Mouse (Mus musculus): Measurements from ENCODE around the gene Entr1. TPM values are rescaled to one million over a fixed set of nuclear protein-coding genes. Genes with fewer than 3 reads are reported as not detected.

Gene Entr1
- total RNA-seq (2014; rRNA removed) (115 and 135 TPM in 2 replicates), polyA plus RNA-seq (2015; fragmentation: Nextera tagmentation; extraction: Ambion mirVana) (133 and 138 TPM in 2 replicates)

DNA sequence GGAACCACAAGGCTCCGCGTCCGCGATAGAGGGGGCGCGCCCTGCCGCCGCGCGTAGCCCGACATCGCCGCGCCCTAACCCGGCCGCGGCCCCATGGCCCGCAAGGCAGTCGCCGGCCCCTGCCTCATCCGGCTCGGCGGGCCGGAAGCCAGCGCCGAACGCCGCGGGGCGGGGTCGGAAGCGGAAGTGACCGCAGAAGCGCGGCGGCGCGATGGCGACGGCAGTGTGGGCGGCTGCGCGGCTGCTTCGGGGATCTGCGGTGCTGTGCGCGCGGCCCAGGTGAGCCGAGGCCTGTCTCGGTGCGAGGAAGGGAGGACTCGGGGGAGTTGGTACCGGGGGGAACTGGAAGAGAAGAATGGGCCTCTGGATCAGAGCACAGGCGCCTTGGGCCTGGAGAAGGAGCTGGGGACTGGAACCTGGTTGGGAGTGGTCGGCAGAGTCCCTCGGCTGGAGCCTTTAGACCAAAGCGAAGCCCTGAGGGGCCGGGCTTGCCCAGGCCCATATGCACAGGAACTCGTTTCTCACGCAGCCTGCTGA is at the start of gene Entr1, which contains the start of gene Pmpca:
TSS of gene Entr1 (minus strand) at position 163 of the 537 bp plus-strand sequence.
TSS of gene Pmpca (plus strand) at position 186 of the 537 bp plus-strand sequence.
- no peak for TF ChIP-seq CTCF (IDR thresholded peaks at IDR 0.05; ENCODE audit: low read depth)

DNA sequence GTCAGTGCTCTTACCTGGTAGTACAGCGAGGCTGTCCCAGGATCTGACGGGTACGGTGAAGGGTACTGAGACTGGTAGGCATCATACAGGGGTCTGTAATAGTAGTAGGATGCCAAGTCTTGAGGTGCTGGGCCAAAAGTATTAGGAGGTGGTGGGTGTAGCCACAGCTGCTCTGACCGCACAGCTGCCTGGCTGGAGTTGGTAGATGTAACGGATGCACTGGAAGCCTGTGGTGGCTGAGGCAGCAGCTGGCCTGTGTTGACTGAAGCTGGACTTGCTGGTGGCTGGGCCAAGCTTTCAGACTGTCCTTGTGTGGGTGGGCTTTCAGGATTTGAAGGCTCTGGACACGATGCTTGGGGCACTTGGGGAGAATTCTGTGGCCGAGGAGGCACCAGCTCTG is 49.3 kb upstream of the Entr1 start:
- no peak for TF ChIP-seq CTCF (IDR thresholded peaks at IDR 0.05; ENCODE audit: low read depth)
- peaks cover 1% of the 10 kb centered on the region; the same call in 1 of the 2 replicates for H3K4me1 ChIP-seq (ENCODE audit: insufficient read depth, low read length)
- H3K27me3 ChIP-seq (ENCODE audit: insufficient read depth, low read length), result no peaks in the 10 kb centered on the region
- H3K4me3 ChIP-seq (ENCODE audit: low read length), result no peak overlapping the region
- H3K9ac ChIP-seq (replicated peaks; ENCODE audit: low read length), result no peak overlapping the region
- H3K36me3 ChIP-seq (ENCODE audit: insufficient read depth, low read length), result peaks cover 53% of the 10 kb centered on the region
- ATAC-seq, result no peak
- DNase-seq (ENCODE audit: low spot score), result no peak
- 75% methylated on average over 7 of the region's 7 CpGs for WGBS
- no peak overlapping the region for H3K4me2 ChIP-seq (ENCODE audit: low read depth, low read length)
- no peaks in the 10 kb centered on the region for H3K9me3 ChIP-seq (ENCODE audit: low read length)
- no peak overlapping the region for H3K27ac ChIP-seq

More for the DNA sequence above, at the start of gene Entr1, which contains the start of gene Pmpca:
- ATAC-seq, result peak; percentile 92
- Histone ChIP-seq H3K4me2 (ENCODE audit: low read depth, low read length) (peak within 1 kb of the TSS; percentile 88), H3K36me3 (ENCODE audit: insufficient read depth, low read length) (peaks cover 65% of the 10 kb centered on the region), H3K4me1 (ENCODE audit: insufficient read depth, low read length) (no peaks in the 10 kb centered on the region; the same call in 1 of the 2 replicates), H3K4me3 (ENCODE audit: low read length) (peak within 1 kb of the TSS; percentile 86), H3K27ac (peak within 1 kb of the TSS; percentile 82), H3K9me3 (ENCODE audit: low read length) (no peaks in the 10 kb centered on the region), H3K9ac (replicated peaks; ENCODE audit: low read length) (peak within 1 kb of the TSS; percentile 93), H3K27me3 (ENCODE audit: insufficient read depth, low read length) (no peaks in the 10 kb centered on the region)
- DNase-seq (ENCODE audit: low spot score), result peak; percentile 96
- WGBS, result under 1% methylated on average over 54 of the region's 60 CpGs

DNA sequence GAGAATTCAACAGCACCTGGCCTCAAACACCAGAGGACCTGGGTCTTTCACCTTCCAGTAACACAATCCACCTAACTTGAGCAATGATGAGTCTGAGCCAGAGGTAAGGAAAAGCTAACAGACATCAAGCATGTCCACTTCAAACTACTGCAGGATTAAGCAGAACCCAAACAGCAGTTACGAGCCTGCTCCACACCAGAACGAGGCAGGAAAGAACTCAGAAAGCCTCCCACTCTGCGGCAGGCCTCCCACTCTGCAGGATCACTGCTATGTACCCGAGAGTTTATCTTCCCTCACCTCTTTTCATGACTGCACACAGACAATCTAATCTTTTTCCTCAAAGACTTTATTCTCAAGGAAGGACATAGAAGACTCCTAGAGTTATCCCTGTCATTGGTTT is 48.1 kb upstream of the Entr1 start:
- no peak for ATAC-seq
- H3K27ac ChIP-seq, result no peak overlapping the region
- 72% methylated on average over 4 of the region's 4 CpGs for WGBS
- no peak overlapping the region for H3K4me3 ChIP-seq (ENCODE audit: low read length)
- TF ChIP-seq CTCF (IDR thresholded peaks at IDR 0.05; ENCODE audit: low read depth), result no peak
- no peaks in the 10 kb centered on the region for H3K4me1 ChIP-seq (ENCODE audit: insufficient read depth, low read length)
- DNase-seq (ENCODE audit: low spot score), result no peak
- H3K27me3 ChIP-seq (ENCODE audit: insufficient read depth, low read length), result no peaks in the 10 kb centered on the region
- peaks cover 64% of the 10 kb centered on the region for H3K36me3 ChIP-seq (ENCODE audit: insufficient read depth, low read length)
- H3K9me3 ChIP-seq (ENCODE audit: low read length), result no peaks in the 10 kb centered on the region
- H3K9ac ChIP-seq (replicated peaks; ENCODE audit: low read length), result no peak overlapping the region
- H3K4me2 ChIP-seq (ENCODE audit: low read depth, low read length), result no peak overlapping the region

DNA sequence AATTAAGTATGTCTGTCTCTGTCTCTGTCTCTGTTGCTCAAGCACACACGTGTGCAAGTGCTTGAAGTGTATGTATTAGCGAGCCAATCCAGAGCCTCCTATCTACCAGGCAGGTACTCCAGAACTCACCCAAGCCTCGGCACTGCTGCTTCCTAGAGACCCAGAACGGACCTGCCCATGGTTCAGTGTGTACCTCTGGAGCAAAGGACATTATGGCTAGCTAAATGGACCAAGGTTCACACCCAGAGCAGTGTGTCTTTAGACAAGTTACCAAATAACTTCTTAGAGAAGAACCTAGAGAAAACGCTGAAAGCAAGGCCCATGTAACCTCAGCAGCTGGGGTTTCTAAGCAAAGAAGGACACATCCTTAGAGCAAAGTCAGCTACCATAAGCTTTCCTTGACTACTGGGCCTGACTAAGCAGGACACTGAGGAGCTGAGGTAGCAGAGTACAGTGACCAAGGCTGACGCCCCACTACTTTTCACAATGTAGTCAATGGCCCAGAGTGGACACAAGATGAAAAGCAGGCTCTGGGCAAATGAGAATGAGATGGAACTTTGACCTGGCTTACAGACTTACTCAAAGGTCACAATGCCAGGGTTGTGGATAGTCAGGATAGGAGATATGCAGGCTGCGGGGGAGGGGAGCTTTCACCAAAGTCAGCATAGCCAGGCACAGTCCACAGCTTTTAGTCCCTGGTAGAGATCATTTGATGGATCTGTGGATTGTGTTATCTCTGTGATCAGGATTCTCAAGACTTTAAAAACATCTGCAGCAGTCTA is 45.9 kb upstream of the Entr1 start:
- WGBS, result 91% methylated on average over 7 of the region's 7 CpGs
- no peaks in the 10 kb centered on the region for H3K27me3 ChIP-seq (ENCODE audit: insufficient read depth, low read length)
- no peak for ATAC-seq

DNA sequence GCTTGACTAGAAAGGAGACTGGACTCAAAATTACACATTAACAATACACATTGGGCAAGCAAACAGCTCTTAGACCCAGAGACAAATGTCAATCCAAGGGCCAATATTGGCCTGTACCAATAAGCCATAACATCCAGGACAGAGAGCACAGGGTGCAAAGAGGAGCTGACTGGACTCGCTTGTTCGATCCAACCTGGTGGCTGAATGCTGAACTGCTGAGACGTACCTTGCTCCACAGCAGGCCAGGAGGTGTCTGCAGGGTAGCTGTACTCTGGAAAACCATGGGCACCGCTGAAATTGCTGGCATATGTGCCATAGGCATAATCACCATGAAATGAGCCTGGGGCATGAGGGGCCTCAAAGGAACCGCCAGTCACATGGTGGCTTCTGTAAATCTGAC is 40.7 kb upstream of the Entr1 start:
- WGBS, result 73% methylated on average over 5 of the region's 5 CpGs
- Histone ChIP-seq H3K9me3 (ENCODE audit: low read length) (no peaks in the 10 kb centered on the region), H3K4me2 (ENCODE audit: low read depth, low read length) (no peak overlapping the region), H3K27me3 (ENCODE audit: insufficient read depth, low read length) (no peaks in the 10 kb centered on the region), H3K4me1 (ENCODE audit: insufficient read depth, low read length) (no peaks in the 10 kb centered on the region), H3K27ac (no peak overlapping the region), H3K4me3 (ENCODE audit: low read length) (no peak overlapping the region), H3K9ac (replicated peaks; ENCODE audit: low read length) (no peak overlapping the region), H3K36me3 (ENCODE audit: insufficient read depth, low read length) (peaks cover 81% of the 10 kb centered on the region)
- ATAC-seq (no peak), DNase-seq (ENCODE audit: low spot score) (no peak)
- no peak for TF ChIP-seq CTCF (IDR thresholded peaks at IDR 0.05; ENCODE audit: low read depth)

More for the DNA sequence above, 45.9 kb upstream of the Entr1 start:
- Histone ChIP-seq H3K9ac (replicated peaks; ENCODE audit: low read length) (no peak overlapping the region), H3K4me2 (ENCODE audit: low read depth, low read length) (no peak overlapping the region), H3K27ac (no peak overlapping the region), H3K36me3 (ENCODE audit: insufficient read depth, low read length) (peaks cover 62% of the 10 kb centered on the region), H3K4me3 (ENCODE audit: low read length) (no peak overlapping the region), H3K9me3 (ENCODE audit: low read length) (no peaks in the 10 kb centered on the region), H3K4me1 (ENCODE audit: insufficient read depth, low read length) (no peaks in the 10 kb centered on the region)
- DNase-seq (ENCODE audit: low spot score), result no peak
- no peak for TF ChIP-seq CTCF (IDR thresholded peaks at IDR 0.05; ENCODE audit: low read depth)

DNA sequence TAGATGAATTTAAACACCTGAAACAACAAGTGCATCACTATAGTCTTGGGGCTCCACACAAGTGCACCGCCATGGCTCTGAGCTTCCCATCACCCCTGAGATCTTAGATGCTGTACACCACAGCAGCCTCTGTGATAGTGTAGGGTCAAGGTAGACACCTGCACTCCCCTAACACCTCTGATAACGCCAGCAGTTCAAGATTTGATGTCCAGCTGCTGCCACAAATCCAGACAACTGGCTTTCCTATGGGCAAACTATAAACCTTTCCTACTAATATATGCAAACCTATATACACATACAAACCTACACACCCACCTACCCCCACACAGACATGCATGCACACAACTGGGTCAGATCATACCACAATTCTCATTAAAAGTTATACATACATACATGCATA is 35.4 kb upstream of the Entr1 start:
- no peaks in the 10 kb centered on the region for H3K4me1 ChIP-seq (ENCODE audit: insufficient read depth, low read length)
- no peak overlapping the region for H3K27ac ChIP-seq
- DNase-seq (ENCODE audit: low spot score) (no peak), ATAC-seq (no peak)
- H3K27me3 ChIP-seq (ENCODE audit: insufficient read depth, low read length), result no peaks in the 10 kb centered on the region
- H3K36me3 ChIP-seq (ENCODE audit: insufficient read depth, low read length), result peaks cover 81% of the 10 kb centered on the region
- WGBS, result 96% methylated on average over 2 of the region's 2 CpGs
- TF ChIP-seq CTCF (IDR thresholded peaks at IDR 0.05; ENCODE audit: low read depth), result no peak
- no peak overlapping the region for H3K9ac ChIP-seq (replicated peaks; ENCODE audit: low read length)
- H3K4me2 ChIP-seq (ENCODE audit: low read depth, low read length), result no peak overlapping the region
- H3K9me3 ChIP-seq (ENCODE audit: low read length), result no peaks in the 10 kb centered on the region
- H3K4me3 ChIP-seq (ENCODE audit: low read length), result no peak overlapping the region

DNA sequence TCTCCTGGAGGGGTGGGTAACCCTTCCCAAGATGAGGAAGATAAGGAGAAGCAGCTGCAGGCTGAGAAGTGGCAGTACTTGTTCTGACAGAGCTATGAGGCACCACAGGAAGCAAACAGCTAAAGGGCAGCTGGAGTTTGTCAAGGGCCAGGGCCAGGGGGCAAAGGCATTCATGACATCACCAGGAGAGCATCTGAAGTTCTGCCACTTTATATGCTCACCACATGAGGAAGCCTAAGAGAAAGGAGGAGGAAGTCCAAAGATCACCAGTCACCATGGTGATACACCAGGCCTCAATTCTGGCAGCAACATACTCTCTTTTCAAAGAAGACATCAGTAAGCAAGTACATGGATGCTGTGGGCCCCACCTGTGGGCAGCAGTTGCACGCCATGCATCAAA is 34.0 kb upstream of the Entr1 start:
- Histone ChIP-seq H3K9ac (replicated peaks; ENCODE audit: low read length) (no peak overlapping the region), H3K4me3 (ENCODE audit: low read length) (no peak overlapping the region), H3K9me3 (ENCODE audit: low read length) (no peaks in the 10 kb centered on the region), H3K4me1 (ENCODE audit: insufficient read depth, low read length) (no peaks in the 10 kb centered on the region), H3K36me3 (ENCODE audit: insufficient read depth, low read length) (peaks cover 66% of the 10 kb centered on the region), H3K4me2 (ENCODE audit: low read depth, low read length) (no peak overlapping the region), H3K27ac (no peak overlapping the region), H3K27me3 (ENCODE audit: insufficient read depth, low read length) (no peaks in the 10 kb centered on the region)
- no peak for ATAC-seq
- no peak for TF ChIP-seq CTCF (IDR thresholded peaks at IDR 0.05; ENCODE audit: low read depth)
- 76% methylated on average over 1 of the region's 1 CpGs for WGBS
- no peak for DNase-seq (ENCODE audit: low spot score)

Measured in hindbrain, postnatal 0 days (tissue).